ENCODE assay signal across 19 mouse cellular contexts in genomic region chr3:36170670-36171210, GRCm38 (mm10). TPM values are rescaled to one million over a fixed set of nuclear protein-coding genes. Genes with fewer than 3 reads are reported as not detected.
"Had no signal": no experiment of that assay in that cellular context is flagged by ENCODE, and none has a peak within 500 bp of the region (broad histone marks: within the 10 kb centered on the region; RNA-seq: fewer than 3 reads in every experiment).

No protein-coding gene starts in this region.

- H3K4me2 ChIP-seq: limb, embryonic 12.5 days; limb, embryonic 15.5 days; liver, embryonic 12.5 days; liver, embryonic 15.5 days; midbrain, embryonic 12.5 days; midbrain, embryonic 15.5 days had no signal

- H3K9ac ChIP-seq: limb, embryonic 12.5 days; limb, embryonic 15.5 days; liver, embryonic 12.5 days; liver, embryonic 15.5 days; midbrain, embryonic 12.5 days; midbrain, embryonic 15.5 days had no signal

- H3K27me3 ChIP-seq: limb, embryonic 12.5 days; limb, embryonic 15.5 days; liver, embryonic 12.5 days; liver, embryonic 15.5 days; midbrain, embryonic 12.5 days; midbrain, embryonic 15.5 days had no signal

- H3K4me1 ChIP-seq: limb, embryonic 12.5 days; limb, embryonic 15.5 days; liver, embryonic 12.5 days; liver, embryonic 15.5 days; midbrain, embryonic 12.5 days; midbrain, embryonic 15.5 days had no signal

- H3K27ac ChIP-seq: limb, embryonic 12.5 days; limb, embryonic 15.5 days; liver, embryonic 12.5 days; liver, embryonic 15.5 days; macrophage; midbrain, embryonic 12.5 days; midbrain, embryonic 15.5 days had no signal

- H3K4me3 ChIP-seq: limb, embryonic 12.5 days; limb, embryonic 15.5 days; liver, embryonic 12.5 days; liver, embryonic 15.5 days; midbrain, embryonic 12.5 days; midbrain, embryonic 15.5 days had no signal

- H3K9me3 ChIP-seq: limb, embryonic 15.5 days; liver, embryonic 15.5 days; midbrain, embryonic 15.5 days had no signal

- ATAC-seq: liver, embryonic 12.5 days; midbrain, embryonic 15.5 days had no signal

- DNase-seq: kidney, postnatal 14 days; kidney, postnatal 4 days; left cerebral cortex, postnatal 4 days; lung, adult 2 months; lung, postnatal 14 days; thymus, adult 18-20 months; thymus, postnatal 36 days had no signal

RNA-seq across cellular contexts. Expression of gene Qrfpr, which starts 51.4 kb away (rescaled TPM):
- polyA plus RNA-seq: kidney, embryonic 16.5 days; liver, embryonic 12.5 days; liver, embryonic 15.5 days; lung, adult 2 months; macrophage; midbrain, embryonic 12.5 days; neural tube, embryonic 11.5 days; small intestine, adult 2 months; stomach, embryonic 16.5 days; testis, adult 2 months had no signal
